Mouse (Mus musculus) ovary, postnatal 36 days (tissue): Measurements from ENCODE around the gene Skint9.
"Not testable (repeated sequence)": the region's sequence is repeated elsewhere in the genome, so short reads cannot be mapped to it uniquely, and the experiment has no call there.

Experiments
- DNase-seq: peaks from one replicate; pipeline ENCODE4 v3.0.0; 2022; ENCODE audit warnings: low spot score, mixed read lengths

The Skint9 gene

DNA sequence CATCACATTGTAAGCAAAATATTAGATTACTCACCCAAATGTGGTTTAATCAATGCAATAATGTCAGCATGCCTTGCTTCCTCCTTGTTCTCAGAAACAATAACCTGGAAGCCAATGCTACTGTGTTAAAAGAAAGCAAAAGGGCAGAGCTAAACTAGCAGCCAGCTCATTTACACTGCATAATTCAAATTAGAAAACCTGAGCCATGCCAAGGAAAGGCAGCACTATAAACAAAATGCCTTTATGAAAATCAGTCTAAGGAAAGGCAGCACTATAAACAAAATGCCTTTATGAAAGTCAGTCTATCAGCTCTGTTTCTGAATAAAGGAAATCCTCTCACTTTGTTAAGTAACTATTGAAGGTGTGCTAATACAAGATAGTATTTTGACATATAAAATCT lies at the start of gene Skint9:
Gene Skint9, minus strand, starts transcription at position 101 of the 400 bp plus-strand sequence.
- no peak for DNase-seq

DNA sequence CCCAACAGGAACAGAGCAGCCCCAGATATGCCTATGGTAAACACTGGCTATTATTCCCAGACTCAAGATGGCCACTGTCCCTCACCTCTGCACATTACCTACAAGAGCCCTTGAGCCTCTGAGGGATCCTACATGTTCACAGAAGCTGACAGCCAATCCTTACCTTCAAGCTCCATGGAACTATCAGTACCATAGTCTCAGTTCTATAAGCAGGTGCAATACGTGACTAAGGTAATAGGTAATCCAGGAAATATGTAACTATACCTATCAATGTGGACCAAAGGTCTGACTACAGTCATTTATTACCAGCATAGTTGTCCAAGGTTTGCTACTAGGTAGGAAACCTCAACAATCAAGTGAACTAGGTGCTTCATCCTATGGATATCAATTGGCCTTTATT lies 1.1 kb downstream of the Skint9 start:
- DNase-seq = no peak

DNA sequence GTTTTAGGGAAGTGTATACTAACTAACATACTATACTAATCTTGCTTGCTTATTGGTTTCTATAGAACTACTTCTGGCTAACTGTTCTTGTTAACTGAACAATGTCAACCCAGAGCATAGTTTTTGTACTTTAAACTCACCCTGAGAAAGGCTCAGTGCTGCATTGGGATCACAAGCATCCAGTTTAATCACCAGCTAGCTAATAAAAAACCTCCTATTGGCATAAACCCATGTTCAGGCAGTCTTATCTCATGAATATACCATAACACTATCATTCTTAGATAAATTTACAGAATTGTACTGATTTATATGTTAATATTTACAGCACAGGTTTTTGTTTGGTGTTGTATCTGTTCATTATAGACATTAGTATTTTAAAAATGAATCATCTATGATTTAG lies 1.6 kb downstream of the Skint9 start:
- DNase-seq = no peak

DNA sequence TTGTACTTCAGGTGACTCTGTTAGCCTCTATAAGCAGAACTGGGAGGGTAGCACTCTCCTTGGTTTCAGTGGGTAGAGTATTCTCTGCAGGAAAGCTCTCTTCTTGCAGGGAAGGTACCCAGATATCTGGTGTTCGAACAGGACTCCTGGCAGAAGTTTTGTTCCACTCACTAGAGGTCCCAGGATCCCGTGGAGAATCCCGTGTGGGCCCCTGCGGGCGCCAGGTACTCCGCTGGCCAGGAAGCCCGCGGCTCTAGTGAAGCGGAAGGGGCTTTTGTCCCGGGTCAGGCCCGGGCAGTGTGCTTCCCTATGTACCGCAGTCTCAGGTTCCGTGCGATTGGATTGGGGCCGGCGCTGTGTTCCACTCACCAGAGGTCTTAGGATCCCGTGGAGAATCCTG lies 84.7 kb downstream of the Skint9 start:
- DNase-seq = not testable (repeated sequence)
